Mouse (Mus musculus): ENCODE data around the gene Itgb2.

Itgb2 gene

DNA sequence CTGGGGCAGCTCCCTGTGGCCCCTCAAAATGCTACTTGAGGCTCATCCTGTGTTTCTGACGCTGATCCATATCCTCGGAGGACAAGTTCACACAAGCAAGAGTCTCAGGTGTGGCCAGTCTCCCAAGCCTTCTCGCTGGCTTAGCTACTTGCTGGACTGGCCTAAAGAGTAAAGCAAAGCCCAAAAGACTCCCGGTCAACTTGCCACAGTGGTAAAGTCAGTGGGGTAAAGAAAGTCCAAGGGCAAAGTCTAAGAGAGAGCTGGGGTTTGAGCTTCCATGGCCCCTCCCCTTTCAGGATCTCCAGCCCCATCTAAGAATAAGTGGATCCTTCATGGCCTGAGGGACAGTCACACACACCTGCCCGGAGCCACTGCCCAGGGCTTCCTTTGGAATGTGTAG lies 22.1 kb downstream of the Itgb2 start:
- DNase-seq (ENCODE audit: low spot score): no peak

DNA sequence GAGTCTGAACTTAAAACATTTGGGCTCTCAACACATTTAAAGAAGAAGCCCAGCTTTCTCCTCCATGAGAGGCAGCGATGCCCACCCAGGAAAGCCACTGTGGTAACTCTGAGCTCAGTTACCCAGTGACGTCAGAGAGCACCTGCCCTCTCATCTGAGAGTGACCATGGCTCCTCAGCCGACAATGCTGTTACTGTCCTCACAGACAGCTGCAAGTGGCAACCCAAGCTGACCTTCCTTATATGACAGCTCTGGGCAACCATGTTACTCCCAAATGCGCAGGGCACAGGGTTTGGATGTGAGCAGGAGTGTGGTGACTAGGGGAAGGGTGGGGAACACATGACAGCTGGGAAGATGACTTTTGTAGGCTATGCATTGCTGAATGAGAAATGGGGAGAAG lies 23.2 kb downstream of the Itgb2 start:
- no peak for DNase-seq (ENCODE audit: low spot score)

DNA sequence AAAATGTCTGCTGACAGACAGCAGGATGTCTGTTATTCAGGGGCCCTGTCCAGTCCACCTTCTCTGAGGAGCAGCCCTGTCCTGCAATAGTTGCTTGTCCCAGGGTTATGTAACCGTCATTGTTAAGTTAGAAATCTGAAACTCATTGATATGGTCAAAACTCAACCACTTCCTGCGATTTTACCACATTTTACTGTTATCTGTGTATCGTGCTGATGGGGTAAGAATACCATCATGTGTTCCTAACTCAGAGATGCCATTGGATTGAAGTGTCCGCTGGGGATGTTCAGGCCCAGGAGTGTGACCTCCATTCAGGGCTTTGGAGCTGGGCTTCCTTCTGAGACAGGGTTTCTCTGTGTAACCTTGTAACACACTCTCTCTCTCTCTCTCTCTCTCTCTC lies 24.9 kb downstream of the Itgb2 start:
- no peak for DNase-seq (ENCODE audit: low spot score)

DNA sequence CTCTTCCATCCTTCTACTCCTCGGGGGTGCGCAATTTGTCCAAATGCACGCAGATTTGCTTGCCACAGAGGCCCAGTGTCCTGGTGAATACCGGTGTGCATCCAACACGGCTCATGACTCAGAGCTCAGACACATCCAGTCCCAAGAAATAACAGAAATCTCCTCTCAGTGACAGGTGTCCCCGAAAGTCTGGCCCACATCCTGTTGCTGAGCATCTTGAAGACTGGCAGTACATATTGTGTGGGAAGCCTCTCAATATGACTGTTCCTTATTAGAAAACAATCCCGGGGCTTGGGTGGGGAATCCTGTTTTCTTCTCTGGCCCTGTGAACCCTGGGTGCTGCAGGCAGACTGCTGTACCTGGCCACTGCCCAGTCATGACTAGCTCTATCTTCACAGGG lies 26.6 kb downstream of the Itgb2 start:
- DNase-seq (ENCODE audit: low spot score): no peak

DNA sequence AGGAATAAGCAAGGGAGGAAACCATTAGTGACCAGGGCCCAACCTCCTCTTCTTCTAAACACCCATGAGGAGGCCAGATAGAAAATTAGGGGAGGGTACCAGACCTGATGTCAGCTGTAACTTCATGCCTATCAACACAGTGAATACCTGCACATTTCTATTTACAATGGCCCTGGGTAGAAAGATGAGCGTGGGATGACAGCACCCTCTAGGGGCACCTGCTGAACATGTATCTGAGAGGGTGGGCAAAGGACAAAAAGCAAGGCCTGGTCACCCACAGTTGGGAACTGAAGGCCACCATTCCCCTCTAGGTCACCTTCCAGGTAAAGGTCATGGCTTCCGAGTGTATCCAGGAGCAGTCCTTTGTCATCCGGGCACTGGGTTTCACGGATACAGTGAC lies 27.6 kb downstream of the Itgb2 start:
- no peak for DNase-seq (ENCODE audit: low spot score)

DNA sequence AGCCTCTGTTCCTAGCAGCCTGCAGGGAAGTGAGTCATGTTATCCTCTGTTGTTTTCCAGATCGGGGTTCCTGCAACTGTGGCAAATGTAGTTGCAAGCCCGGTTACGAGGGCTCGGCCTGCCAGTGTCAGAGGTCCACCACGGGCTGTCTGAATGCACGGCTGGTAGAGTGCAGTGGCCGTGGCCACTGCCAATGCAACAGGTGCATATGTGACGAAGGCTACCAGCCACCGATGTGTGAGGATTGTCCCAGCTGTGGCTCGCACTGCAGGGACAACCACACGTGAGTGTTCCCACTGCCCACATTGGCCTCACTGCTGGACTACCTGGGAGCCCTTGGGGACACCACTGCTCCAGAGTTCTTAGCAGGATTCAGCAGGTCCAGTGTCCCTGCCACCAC lies 30.0 kb downstream of the Itgb2 start:
- DNase-seq (ENCODE audit: low spot score): no peak

DNA sequence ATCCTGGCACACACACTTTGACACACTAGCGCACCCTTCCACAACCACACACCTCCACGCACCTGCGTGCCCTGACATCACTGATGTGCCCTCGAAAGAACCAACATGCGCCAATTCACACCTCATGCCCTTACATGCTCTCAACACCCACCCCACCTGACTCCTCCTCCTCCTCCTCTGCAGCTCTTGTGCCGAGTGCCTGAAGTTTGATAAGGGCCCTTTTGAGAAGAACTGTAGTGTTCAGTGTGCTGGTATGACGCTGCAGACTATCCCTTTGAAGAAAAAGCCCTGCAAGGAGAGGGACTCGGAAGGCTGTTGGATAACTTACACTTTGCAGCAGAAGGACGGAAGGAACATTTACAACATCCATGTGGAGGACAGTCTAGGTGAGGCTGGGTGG lies 30.8 kb downstream of the Itgb2 start:
- no peak for DNase-seq (ENCODE audit: low spot score)

DNA sequence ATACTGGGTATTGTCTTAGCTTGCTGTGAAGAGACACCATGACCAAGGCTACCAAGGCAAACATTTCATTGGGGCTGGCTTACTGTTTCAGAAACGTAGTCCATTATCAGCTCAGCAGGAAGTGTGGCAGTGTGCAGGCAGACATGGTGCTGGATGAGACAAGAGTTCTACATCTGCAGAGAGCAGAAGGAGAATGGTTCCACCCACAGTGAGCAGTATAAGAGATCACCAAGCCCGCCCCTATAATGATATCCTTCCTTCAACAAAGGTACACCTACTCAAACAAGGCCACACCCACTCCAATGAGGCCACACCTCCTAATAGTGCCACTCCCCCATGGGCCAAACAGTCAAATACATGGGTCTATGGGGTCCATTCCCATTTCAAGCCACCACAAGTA lies 31.5 kb downstream of the Itgb2 start:
- DNase-seq (ENCODE audit: low spot score): no peak

DNA sequence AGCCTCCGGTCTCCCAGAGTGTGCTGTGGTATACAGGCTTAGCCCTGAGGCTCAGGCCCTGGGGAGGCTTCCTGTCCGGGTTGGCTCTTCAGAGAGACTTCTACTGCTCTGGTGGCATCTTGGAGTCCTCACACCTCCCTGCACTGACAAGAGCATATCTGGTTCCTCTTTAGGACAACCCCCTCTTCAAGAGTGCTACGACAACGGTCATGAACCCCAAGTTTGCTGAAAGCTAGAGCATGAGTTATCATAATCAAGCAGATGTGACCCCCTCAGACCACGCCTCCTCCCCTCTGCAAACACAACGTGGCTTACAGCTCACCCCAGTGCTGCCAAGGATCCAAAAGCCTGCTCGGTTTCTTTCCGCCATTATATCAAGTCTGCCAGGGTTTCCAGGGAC lies 35.0 kb downstream of the Itgb2 start:
- no peak for DNase-seq (ENCODE audit: low spot score)

DNA sequence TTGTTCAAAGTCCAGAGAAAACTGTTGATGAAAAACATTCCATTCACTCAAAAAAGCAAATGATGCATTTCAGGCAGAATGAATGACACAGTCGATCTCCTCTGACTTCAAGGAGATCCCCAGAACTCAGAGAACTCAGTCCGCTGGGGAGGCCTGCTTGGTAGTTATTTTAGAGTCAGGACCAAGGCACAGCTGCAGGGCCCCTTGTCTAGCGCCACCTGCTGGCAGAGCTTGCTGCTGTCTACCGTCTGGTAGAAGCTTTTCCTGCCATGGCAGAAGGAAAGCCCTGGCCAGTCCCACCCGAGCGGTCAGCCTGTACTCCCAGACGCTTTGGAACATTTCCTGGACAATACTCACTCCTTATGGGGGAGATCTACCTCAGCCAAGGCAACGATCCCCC lies 36.6 kb downstream of the Itgb2 start:
- no peak for DNase-seq (ENCODE audit: low spot score)

DNA sequence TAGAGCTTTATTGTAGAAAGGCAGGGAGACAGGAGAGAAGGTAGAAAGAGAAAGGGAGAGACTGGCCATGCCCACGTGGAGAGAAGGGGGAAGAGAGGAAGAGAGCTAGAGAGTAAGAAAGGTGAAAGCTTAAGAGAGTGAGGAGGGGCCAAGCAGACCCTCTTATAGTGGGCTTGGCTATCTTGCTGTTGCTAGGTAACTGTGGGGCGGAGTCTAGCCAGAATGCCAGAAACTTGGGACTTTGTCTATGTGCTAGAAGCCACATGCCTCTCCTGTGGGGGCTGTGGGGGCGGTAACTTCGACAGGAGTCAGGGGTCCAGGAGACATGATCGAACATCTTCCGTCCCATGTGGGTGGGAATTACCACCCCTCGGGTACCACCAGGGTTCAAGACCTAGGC lies 39.4 kb downstream of the Itgb2 start:
- DNase-seq (ENCODE audit: low spot score): no peak

DNA sequence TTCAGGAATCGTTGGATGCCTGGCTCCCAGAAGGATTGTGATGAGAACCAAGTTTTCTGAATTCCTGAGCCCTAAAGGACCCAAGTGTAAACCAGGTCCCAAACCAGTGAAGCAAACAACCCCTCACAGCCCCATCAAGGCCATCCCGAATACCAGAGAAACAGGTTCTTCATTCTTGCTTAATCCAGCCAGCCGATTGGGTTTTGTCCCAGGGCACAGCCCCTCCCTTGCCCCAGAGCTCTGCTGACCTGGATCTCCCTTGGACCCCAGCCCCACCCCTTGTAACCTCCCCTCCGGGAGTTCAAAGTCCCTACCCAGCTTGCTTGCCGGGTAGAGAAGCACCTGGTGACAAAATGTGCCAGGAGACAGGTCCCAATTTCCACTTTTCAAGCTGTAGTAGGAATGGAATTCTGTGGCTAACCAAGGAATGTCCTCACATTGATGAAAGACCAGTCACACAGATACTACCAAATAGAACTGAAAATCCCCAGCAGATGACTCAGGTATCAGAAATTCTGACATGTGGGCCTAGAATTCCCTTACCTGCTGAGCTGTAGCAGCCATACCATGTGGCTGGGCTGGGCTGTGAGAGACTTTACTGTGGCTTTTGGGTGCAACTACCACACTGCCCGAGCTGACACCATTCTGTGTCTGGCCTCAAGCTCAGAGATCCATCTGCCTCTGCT lies 40.1 kb downstream of the Itgb2 start:
- no peak for DNase-seq (ENCODE audit: low spot score)

DNA sequence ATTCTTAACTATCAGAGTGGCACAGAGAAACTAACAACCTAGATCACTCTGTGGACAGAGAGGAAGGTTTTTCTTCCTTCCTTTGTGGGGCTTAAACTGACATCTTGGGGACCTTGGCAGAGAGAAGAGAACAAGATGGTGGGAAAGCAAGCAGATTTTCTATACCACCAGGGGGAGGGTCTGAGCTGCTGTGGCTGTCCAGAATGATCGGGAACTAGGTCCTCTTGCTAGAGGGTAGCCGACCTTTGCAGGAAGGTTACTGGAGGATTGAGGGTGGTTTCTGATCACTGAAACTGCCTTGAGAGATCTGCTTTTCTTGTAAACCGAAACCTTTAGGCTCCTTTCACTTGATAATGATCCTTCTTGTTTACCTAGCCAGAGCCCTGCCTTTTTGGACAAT lies 42.2 kb downstream of the Itgb2 start:
- no peak for DNase-seq (ENCODE audit: low spot score)

DNA sequence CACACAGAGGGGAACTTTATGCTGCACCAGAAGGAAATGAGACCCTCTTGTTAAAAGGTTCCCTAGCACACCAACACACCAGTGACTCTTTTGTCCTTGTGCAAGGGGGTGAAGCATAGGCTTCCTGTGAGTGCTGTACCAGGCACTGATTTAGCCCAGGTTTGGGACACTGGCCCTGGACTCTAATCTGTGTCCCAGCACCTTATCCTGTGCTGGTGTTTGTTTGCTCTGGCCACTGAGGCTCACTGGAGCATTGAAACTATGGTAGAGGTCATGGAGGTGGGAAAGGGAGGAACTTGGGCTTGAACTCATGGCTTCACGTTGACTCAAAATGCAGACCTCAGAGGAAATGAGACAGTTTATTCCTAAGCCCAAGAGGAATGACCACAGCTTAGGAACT lies 43.1 kb downstream of the Itgb2 start:
- DNase-seq (ENCODE audit: low spot score): no peak

DNA sequence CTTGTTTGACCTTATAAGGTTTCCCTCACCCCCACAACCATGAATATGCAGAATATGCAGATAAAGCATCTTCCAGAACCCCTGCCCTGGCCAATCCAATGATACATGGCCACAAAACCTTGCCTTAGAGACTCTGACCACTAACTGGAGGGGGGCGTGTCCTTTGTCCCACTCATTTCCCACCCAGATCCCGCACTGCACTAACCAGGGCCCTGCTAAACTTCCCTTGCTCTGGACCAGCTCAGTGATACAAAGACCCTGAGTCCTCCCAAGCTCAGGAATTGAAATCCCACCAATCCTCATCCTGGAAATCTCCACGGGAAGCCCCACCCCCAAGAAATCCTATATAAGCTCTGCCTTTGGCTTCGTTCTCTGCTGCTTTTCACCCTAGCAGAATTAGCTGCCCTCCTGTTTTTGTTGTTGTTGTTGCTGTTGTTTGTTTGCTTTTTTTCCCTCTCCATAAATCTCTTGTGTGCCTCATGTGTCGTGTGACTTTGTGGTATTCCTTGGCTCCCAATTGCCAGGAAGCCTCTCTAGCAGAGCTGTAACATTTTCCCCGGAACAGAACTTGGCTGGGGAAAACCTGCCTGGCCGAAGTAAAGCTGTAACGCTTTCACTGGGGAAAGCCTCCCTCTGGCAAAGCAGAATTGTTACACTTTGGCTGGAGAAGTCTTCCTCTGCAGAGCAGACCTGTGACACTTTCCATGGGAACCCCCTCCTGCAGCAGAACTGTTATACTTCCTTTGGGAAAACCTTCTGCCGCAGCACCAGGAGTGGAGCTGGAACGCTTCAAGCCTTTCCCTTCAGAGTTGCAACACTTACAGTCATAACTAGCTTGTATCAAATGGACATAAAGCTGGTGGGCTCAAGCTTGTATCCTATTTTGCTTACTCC lies 50.2 kb downstream of the Itgb2 start:
- DNase-seq (ENCODE audit: low spot score): no peak

DNA sequence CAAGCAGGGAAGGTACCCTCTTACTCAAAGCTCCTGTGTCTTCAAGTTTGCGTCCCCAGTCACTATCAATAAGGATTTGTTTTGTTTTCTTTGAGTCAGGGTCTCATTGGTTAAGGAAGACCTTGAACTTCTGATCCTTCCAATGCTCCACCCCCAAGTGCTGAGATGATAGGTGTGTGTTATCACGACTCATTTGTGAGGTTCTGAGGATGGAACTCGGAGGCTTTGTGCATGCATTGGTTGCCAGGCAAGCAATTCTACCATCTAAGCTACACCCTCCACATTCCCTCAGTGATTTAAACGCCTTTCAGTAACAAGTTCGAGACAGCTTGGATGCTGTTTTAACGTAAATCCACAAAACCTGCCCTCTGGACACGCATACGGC lies 51.0 kb downstream of the Itgb2 start:
- DNase-seq (ENCODE audit: low spot score): no peak

DNA sequence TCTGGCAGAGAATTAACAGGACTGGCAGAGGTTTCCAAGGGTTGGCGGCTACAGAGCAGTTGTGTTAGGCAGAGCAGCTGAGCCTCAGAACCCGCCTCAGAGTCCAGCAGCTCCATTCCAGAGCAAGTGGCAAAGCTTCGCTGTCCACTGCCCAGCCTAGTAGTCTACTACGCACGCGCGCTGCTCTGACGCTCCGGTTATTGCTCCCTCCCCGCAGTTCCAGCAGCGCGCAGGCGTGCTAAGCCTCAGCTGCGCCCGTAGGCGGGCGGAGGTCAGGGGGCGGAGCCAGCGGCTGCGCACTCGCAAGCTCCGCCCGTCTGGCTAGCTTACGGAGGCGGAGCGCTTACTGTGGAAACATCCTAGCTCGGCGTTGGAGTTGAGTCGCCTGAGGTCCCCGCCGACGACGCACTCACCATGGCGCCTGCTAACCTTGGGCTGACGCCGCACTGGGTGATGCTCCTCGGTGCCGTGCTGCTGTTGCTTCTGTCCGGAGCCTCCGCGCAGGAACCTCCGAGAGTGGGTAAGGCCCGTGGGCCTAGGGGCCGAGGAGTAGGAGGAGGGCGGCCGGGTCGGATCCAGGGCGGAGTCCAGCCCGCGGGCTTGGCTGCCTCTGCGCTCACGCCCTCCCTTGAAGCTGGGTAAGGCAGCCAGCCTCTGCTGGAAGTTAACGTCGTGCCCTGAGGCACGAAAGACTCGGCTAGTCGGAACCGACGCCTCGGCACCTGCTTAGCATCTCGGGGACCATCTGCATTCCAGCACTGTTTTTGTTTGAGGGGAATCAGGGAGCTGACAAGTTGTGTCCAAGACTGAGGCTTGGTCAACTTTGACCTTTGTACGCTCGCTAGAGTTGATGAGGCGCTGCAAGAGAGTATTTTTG lies 51.6 kb downstream of the Itgb2 start, which contains the start of gene Pttg1ip:
Gene Pttg1ip (plus strand): TSS at position 313 of the 877 bp plus-strand sequence.
- DNase-seq (ENCODE audit: low spot score): peak; percentile 73

DNA sequence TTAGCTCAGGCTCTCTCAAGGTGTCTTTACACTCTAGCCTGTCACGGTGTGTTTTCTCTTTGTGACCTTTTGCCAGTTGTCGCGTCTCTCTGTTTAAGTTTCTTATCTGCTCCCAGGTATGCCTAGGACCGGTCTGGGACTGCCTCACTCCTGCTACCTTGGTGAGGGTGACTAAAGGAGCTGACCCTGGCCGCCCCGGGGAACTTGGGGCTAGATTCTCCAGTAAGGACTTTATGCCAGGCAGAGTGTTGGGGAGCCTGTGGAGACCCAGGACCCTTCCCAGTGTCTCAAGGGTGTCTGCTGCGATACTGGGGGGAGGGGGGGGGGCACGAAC lies 52.2 kb downstream of the Itgb2 start:
- no peak for DNase-seq (ENCODE audit: low spot score)

DNA sequence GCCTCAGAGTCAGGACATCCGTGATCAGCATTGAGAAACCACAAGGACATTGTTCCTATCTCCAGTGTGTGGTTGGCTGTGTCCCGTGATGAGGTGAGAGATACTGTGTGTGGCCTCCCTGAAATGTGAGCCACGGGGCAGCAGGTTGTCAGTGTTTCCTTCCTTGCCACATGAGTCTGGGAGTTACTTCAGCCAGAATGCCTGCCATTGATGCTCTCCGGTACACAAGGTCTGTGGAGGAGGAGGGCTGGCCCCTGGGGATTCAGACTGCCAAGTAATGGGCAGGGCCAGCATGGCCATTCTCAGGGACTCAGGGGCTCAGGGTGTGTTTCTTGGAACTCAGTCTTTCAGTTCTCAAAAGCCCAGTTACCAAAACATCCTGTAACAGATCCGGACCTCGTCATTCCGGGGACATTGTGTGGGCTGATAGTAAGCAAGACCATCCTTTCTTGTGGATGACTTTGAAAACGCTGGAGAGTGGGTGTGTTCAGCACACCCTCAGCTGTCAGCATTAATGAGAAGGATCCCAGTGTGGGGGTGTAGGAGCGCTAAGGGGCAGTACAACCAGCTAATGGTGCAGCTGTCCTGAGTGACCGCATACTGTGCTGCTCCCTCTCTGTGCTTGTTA lies 53.9 kb downstream of the Itgb2 start:
- DNase-seq (ENCODE audit: low spot score): no peak

DNA sequence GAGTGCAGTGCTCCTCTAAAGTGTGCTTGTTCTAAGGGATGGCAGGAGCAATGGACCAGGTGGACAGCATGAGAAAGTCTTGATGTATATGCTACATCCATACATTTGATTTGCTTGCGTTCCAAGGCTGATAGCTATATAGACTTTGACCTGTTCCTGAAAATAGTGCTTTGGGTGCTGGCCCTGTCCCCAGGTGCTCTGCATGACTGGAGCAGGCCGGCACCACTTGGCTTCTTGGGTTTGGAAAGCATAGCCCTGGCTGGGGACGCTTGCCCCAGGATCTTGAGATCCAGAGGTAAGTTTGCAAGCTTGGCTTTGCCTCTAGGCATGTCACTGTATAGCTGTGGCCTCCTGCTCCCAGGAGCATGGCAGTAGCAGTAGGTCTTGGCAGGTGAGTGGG lies 56.6 kb downstream of the Itgb2 start:
- DNase-seq (ENCODE audit: low spot score): no peak

DNA sequence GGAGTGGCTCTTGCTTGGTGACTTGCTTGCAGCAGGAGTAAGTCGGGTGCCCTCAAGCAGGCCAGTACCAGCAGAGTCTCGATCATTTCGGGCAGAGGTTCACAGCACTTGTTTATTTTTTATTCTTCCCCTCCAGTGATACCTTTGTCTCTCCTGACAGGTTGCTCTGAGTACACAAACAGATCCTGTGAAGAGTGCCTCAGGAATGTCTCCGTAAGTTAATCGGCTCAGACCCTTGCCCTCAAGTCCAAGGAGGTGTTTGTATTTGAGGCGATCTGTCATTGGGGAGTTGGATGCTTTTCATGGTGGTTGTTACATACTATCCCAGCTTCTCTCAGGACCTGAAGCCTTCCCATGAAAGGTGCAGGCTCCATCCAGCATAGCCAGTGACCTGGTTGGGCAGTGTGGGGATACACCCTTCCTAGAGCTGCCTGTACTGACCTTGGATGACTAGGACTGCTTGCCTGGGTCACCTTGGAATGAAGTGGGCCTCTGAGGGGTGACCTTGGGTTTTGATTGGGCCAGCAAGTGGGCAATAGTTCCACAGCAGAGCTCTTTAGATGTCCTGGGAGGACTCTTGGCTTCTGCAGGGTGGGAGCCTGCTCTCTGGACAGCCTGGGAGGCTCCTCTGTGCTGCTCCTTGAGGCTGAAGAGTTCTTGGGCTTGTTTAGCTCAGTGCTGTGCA lies 57.2 kb downstream of the Itgb2 start:
- DNase-seq (ENCODE audit: low spot score): no peak

DNA sequence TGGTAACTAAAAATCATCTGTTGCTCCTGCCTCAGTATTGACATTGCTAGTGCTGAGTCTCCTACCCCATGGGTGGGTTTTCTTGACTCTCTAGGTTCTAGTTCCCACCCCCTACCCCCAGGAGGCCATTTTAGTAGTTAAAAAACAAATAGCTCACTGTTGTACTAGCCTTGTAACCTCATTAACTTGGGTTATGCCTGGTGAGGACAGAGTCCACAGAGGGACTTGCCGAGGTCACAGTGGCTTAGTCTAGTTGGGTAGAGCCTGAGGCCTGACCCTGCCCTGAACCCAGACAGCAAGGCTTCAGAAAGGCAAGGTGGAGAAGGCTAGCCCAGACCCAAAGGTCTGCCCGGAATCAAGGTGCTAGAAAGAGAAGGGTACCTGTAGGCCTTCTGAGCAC lies 58.0 kb downstream of the Itgb2 start:
- no peak for DNase-seq (ENCODE audit: low spot score)

All from layer of hippocampus, adult 9-10 months (tissue).